Mouse (Mus musculus): ENCODE measurements around the gene Slc26a8. TPM values are rescaled to one million over a fixed set of nuclear protein-coding genes. Genes with fewer than 3 reads are reported as not detected.

Gene Slc26a8
- total and polyA plus RNA-seq, 3 experiments: 0.58 to 1.6 TPM; not detected in 1

- peak; percentile 84 for TF ChIP-seq MYC (IDR thresholded peaks at IDR 0.05; ENCODE audit: low read depth, low read length)
Observed at GRCm38 (mm10) chr17:28635842-28636241, 54.2 kb downstream of the Slc26a8 start (continued).

GRCm38 (mm10) chr17:28629125-28629524, 60.9 kb downstream of the Slc26a8 start:
- Histone ChIP-seq H3K27ac (ENCODE audit: control insufficient read depth, low read depth, low read length) (0 out of 2 replicates have a peak overlapping the region, but pooled peaks have one; percentile 2), H3K36me3 (ENCODE audit: control insufficient read depth in 1 of 2, insufficient read depth in 2 of 2, low read length in 2 of 2) (peaks cover 0 to 38% of the 10 kb centered on the region in 2 experiments; a peak in 2 of 4 replicates), H3K27me3 (ENCODE audit: control insufficient read depth in 1 of 2, insufficient read depth in 2 of 2, low read length in 2 of 2) (no peaks in the 10 kb centered on the region), H3K79me2 (ENCODE audit: control insufficient read depth, insufficient read depth, low read length, poor library complexity) (no peaks in the 10 kb centered on the region), H3K4me1 (ENCODE audit: control insufficient read depth in 1 of 2, insufficient read depth in 2 of 2, low read length in 2 of 2) (peaks cover 34 to 47% of the 10 kb centered on the region in 2 experiments), H3K9ac (ENCODE audit: control insufficient read depth, low read depth, low read length, poor library complexity, severe bottlenecking) (no peak overlapping the region), H3K9me3 (replicated peaks; ENCODE audit: insufficient read depth, low read length) (no peaks in the 10 kb centered on the region), H3K4me3 (ENCODE audit: control insufficient read depth in 1 of 2, insufficient read depth in 1 of 2, low read depth in 2 of 2, low read length in 2 of 2) (peak overlapping the region in 1 of 2 experiments; percentile 35; a peak in 1 of 4 replicates)
- DNase-seq (ENCODE audit: low read depth, low spot score): peak; percentile 48
- TF ChIP-seq SIN3A (IDR thresholded peaks at IDR 0.05; ENCODE audit: low read length) (no peak), MYB (IDR thresholded peaks at IDR 0.05; ENCODE audit: low read depth, low read length) (no peak), MXI1 (IDR thresholded peaks at IDR 0.05; ENCODE audit: low read depth, low read length) (0 out of 2 replicates have a peak, but pooled peaks have one; percentile 1), TAL1 (IDR thresholded peaks at IDR 0.05; ENCODE audit: low read length) (no peak), SMC3 (IDR thresholded peaks at IDR 0.05; ENCODE audit: low read depth, low read length) (peak; percentile 23; the same call in 1 of the 2 replicates), CTCF (IDR thresholded peaks at IDR 0.05 in 2 of 3, conservative IDR thresholded peaks at IDR 0.05 in 1 of 3; ENCODE audit: control insufficient read depth in 1 of 3, insufficient read depth in 1 of 3, low read depth in 2 of 3, low read length in 3 of 3, poor library complexity in 1 of 3, severe bottlenecking in 1 of 3) (peak; percentile 46 to 62 (median 48)), HCFC1 (IDR thresholded peaks at IDR 0.05; ENCODE audit: low read depth, low read length) (no peak), POLR2AphosphoS5 (IDR thresholded peaks at IDR 0.05; ENCODE audit: borderline replicate concordance, low read depth, low read length) (no peak), NELFE (IDR thresholded peaks at IDR 0.05; ENCODE audit: low read depth, low read length) (no peak), CHD2 (IDR thresholded peaks at IDR 0.05; ENCODE audit: low read length) (no peak), ZC3H11A (IDR thresholded peaks at IDR 0.05; ENCODE audit: low read depth, low read length) (no peak), UBTF (IDR thresholded peaks at IDR 0.05; ENCODE audit: borderline replicate concordance, insufficient read depth, low read depth, low read length) (no peak), MAZ (IDR thresholded peaks at IDR 0.05; ENCODE audit: low read depth, low read length) (no peak)

DNA sequence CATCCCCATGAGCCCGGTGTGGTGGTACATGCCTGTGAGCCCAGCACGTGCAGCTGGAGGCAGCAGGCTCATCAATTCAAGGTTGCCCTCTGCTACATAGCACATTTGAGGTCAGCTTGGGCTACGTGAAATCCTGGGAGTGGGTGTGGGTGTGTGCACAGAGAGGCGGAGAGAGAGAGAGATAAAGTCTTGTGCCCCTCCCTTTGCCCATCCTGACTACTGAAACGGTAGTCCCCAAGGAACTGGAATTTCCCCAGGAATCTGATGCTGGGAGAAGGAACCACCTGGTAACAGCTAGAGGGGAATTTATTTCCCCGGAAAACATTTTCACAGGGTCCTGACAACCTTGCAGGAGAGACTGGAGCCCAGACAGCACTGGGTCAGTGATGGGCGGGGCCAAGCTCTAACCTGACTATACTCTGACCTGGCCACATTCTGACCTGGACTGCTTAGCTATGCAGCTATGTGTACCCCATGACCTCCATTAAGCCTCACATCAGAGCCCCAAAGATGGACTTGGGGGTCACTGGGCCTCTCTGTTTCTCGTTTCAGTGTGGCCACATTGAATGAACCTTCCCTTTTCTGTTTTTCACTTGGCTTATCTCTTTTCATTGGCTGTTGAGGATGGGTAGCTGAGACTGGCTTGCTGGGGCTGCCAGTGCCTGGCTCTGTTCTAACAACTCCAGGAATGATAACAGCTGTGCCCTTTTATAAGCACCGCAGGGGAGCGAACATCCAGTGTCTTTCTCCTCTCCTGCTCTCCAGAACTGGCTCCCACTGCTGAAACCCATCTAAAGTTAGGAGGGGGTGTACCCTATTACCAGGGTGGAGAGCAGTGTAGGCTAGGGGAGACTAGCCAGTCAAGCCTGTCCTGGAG, 61.5 kb downstream of the Slc26a8 start:
- TF ChIP-seq ELF1 (IDR thresholded peaks at IDR 0.05; ENCODE audit: low read depth, low read length) (no peak), ZMIZ1 (IDR thresholded peaks at IDR 0.05; ENCODE audit: low read depth, low read length) (no peak), CHD2 (IDR thresholded peaks at IDR 0.05; ENCODE audit: low read length) (no peak), USF1 (IDR thresholded peaks at IDR 0.05; ENCODE audit: low read depth, low read length) (no peak), BHLHE40 (IDR thresholded peaks at IDR 0.05; ENCODE audit: borderline replicate concordance, low read depth, low read length) (peak; percentile 75; the same call in 1 of the 2 replicates), GATA1 (IDR thresholded peaks at IDR 0.05; ENCODE audit: low read depth, low read length) (peak; percentile 50; the same call in 1 of the 2 replicates), TBP (IDR thresholded peaks at IDR 0.05; ENCODE audit: low read depth, low read length) (no peak), ETS1 (IDR thresholded peaks at IDR 0.05; ENCODE audit: low read depth, low read length) (peak; percentile 31; the same call in 1 of the 2 replicates), EP300 (IDR thresholded peaks at IDR 0.05; ENCODE audit: low read depth in 1 of 2, low read length in 2 of 2) (peak; percentile 15 to 39; a peak in 3 of 4 replicates), TAL1 (IDR thresholded peaks at IDR 0.05; ENCODE audit: low read length) (no peak; the same call in 1 of the 2 replicates)
- H3K36me3 ChIP-seq (ENCODE audit: control insufficient read depth in 1 of 2, insufficient read depth in 2 of 2, low read length in 2 of 2): peaks cover 0 to 38% of the 10 kb centered on the region in 2 experiments; a peak in 2 of 4 replicates

More for the DNA sequence above, 61.5 kb downstream of the Slc26a8 start:
- H3K27ac ChIP-seq (ENCODE audit: control insufficient read depth, low read depth, low read length): peak overlapping the region; percentile 38
- peak overlapping the region; percentile 5 to 61; a peak in 3 of 4 replicates for H3K4me3 ChIP-seq (ENCODE audit: control insufficient read depth in 1 of 2, insufficient read depth in 1 of 2, low read depth in 2 of 2, low read length in 2 of 2)
- peaks cover 34 to 47% of the 10 kb centered on the region in 2 experiments for H3K4me1 ChIP-seq (ENCODE audit: control insufficient read depth in 1 of 2, insufficient read depth in 2 of 2, low read length in 2 of 2)
- DNase-seq (ENCODE audit: low read depth, low spot score): peak; percentile 67
- no peaks in the 10 kb centered on the region for H3K27me3 ChIP-seq (ENCODE audit: control insufficient read depth in 1 of 2, insufficient read depth in 2 of 2, low read length in 2 of 2)
- peak overlapping the region; percentile 42 for H3K9ac ChIP-seq (ENCODE audit: control insufficient read depth, low read depth, low read length, poor library complexity, severe bottlenecking)
- H3K9me3 ChIP-seq (replicated peaks; ENCODE audit: insufficient read depth, low read length): no peaks in the 10 kb centered on the region
- H3K79me2 ChIP-seq (ENCODE audit: control insufficient read depth, insufficient read depth, low read length, poor library complexity): no peaks in the 10 kb centered on the region

Measured in MEL (cell line).